Mouse (Mus musculus): ENCODE results near the gene Gal3st4. TPM values are rescaled to one million over a fixed set of nuclear protein-coding genes. Genes with fewer than 3 reads are reported as not detected.

The Gal3st4 gene
- 1 to 10 TPM; 3.2 to 3.7 TPM for total RNA-seq (2021)

DNA sequence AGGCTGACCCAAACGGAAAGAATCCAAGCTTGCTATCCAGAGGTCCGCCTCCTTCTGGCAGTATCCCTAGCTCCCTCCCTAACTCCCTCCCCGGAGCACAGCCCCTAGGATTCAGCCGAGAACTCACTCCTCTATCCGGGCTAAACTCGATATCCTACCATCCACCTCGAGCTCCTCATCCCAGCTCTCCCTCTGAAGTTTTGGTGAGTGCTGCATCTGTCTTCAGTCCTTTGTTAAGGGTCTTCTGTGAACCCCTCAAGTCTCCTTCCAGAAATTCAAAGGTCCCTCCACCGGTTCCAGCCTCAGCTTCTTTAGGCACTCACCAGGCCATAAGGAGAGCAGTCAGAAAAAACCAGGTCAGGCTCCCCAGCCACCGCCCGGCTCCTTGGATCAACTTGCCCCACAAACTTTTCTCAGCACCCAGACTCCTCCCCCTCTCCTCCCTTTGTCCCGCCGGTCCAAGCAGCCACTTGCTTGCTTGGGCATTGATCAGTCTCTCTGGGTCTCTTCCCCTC, at the start of gene Gal3st4:
Gene Gal3st4 (minus strand): TSS at position 432 of the 515 bp plus-strand sequence.
- no peak for DNase-seq

DNA sequence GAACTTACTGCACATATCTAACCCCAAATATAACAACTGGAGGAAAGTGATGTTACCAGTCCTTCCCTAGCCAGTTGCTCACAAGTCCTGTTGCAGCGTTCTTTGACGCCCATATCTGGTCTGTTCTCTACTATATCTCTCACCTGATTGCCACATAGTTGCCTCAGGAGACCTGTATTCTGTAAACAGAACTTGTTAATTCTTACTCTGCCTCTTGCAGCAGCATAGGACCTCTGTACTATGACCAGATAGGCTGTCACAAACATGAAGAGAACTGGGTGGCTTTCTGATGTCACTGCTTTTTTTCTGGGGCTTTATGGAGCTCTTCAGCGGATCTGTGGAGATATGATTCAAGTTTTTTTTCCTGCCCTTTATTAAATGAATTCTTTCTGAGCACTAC, 40.2 kb upstream of the Gal3st4 start:
- no peak for DNase-seq

DNA sequence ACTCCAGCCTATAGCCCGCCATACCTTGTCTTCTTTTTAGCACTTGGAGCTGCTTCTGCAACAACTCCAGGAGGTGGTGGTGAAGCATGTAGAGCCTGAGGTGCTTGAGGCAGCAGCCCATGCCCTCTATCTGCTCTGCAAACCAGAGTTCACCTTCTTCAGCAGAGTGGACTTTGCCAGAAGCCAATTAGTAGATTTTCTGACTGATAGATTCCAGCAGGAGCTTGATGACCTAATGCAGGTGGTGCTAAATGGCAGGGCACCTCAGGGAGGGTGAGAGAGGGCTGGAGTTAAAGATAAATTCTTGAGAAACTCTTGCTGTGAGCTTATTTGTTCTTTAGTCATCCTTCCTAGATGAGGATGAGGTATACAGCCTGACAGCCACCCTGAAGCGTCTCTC, 27.0 kb upstream of the Gal3st4 start:
- no peak for DNase-seq

DNA sequence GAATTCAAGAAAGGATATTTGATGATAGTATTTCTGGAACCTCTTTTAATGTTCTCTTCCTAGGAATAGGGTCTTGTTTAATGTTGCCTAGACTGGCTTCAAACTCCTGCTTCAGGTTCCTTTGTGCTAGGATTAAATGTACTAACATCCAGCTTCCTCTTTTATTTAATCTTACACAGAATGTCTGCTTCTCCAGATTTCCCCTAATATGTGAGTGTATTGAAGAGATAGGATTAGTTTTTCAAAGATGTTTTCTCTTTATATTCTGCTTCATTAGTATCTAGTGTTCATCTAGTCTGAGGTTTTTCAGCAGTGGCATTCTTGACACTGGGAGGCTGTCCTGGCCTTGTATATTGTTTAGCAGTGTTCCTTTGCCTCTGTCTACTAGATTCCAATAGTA, 21.5 kb upstream of the Gal3st4 start:
- no peak for DNase-seq

DNA sequence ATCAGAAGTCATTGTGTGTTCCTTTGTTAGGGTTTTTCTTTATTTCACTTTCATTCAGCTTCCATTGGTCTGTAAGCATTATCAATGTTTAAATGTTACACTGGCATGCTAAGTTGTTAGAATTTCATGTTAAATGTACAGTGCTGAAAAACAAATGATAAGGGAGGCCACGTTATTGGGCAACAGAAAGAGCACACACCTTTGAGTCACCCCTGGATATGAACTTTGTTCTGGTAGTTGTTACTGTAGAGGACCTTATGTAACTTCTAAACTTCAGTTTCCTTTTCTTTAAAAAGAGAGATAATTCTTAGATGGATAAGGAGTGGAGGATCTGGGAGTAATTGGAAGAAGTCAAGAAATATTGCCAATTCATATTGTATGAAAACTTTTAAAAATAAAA, 19.0 kb upstream of the Gal3st4 start:
- no peak for DNase-seq

DNA sequence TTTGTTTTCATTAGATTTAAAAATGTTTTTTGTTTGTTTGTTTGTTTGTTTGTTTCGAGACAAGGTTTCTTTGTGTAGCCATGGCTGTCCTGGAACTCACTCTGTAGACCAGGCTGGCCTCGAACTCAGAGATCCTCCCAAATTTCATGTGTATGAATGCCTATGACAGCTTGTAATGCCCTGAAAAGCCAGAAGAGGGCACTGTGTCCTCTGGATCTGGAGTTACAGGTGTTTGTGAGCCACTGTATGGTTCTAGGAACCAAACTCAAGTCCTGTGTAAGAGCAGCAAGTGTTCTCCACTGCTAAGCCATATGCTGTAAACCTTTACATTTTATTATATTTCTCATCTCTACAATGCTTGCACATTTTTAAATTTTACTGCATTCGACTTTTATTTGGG, 15.2 kb upstream of the Gal3st4 start:
- DNase-seq = no peak

DNA sequence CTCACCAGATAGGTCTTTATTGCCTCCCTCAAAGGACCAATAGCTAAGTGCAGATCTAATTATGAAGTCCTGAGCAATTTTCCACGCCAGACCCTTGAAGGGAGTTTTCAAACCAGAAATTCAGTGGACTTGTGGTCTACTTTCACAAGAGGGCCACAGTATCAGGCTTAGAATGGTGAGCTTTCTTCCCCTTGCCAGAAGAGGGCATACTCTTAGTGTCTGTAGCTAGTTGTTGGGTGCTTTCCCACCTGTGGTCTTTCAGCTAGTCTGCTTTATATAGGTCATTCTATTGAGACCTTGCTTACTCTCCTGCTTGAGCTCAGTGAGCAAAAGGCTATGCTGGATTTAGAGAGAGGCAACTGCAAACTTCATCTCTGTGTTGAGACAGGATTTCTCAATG, 10.9 kb upstream of the Gal3st4 start:
- DNase-seq = no peak

DNA sequence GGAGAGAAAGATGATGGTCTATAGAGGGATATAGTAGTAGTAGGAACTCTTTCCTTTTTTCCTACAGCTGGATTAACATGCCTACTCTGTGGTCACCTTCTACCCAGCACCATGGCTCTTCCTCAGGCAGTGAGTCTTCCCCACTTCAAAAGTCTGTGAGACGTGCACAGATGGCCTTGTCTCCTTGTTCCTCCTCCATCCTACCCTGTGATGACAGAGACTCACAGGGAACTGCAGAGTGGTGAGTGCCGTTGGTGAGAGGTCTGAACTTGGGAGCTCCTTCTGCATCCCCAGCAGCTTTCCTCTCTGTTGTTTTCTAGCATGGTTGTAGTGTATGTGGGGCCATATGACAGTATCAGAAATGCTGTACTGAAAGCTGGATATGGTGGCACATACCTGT, 9.2 kb upstream of the Gal3st4 start:
- no peak for DNase-seq

DNA sequence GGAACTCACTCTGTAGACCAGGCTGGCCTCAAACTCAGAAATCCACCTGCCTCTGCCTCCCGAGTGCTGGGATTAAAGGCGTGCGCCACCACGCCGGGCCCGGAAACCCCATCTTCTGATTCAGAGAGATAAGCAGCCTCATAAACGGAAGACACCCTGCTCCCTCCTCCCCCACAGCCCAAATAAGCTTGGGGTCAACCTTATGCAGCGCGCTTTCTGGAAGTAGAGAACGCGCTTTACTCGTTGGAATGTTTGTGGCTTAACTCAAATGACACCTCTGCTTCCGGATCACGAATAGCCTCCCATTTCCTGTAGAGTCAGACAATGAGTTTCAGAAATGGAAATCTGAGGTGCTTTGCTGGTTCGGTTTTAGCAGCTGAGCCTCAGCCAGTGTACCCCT, 8.2 kb upstream of the Gal3st4 start:
- no peak for DNase-seq

DNA sequence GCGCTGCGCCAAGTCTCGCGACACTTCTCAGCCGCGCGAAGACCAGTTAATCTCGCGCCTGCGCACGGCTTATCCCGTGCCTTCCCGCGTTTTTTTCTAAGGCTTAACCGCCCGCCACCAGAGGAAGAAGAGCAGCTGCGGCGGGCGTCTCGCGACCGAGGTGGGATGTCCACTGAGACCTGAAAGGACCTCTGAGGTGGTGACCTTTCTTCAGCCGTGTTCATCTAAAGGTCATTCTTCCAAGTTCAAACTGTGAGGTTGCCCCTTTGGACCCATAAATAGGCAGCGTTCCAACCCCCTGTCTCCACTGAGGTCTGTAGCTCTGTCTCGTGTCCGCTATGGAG, 7.8 kb upstream of the Gal3st4 start:
- no peak for DNase-seq

DNA sequence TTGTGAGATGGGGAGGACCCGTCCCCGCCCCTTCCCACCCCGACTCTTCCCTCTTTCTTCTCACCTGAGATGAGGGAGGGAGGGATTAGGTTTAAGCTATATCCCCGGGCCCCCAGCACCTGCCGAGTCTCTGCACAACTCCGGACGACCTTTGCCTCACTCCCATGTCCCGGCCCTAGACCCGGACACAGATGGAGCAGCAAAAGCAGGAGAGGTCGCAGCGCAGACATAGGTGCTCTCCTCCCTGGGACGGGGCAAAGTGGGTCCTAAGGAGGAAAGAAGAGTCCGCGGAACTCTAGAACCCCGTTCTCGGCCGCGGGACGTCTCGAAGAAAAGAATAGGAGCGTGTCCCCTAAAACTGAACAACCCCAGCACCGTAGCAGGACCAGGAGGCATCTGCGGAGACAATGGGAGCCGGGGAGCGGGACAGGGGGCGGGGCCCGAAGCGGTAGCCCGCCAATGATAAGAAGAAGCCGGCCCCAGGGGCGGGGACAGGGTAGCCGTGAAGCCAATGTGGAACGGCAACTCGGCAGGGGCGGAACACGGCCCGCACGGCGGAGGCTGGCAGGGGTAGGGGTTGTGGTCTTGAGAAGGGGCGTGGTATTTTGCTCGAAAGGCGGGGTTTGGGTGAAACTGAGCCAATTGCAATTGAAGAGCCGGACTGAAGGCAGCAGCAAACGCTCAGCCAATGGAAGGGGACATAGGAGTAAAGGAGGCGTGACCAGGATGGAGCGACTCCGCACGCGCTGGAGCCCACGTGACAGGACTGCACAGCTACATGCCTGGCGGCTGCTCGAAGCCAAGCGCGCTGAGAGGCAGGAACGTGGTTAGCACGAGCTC, 7.2 kb upstream of the Gal3st4 start, which contains the start of the genes Gm43720, Gpc2 and Stag3:
Gene Gm43720 (minus strand): TSS at position 374 of the 840 bp plus-strand sequence.
Gene Gpc2 (minus strand): TSS at position 421 of the 840 bp plus-strand sequence.
Gene Stag3 (plus strand): TSS at position 656 of the 840 bp plus-strand sequence.
- DNase-seq = peak; percentile 78 to 84

DNA sequence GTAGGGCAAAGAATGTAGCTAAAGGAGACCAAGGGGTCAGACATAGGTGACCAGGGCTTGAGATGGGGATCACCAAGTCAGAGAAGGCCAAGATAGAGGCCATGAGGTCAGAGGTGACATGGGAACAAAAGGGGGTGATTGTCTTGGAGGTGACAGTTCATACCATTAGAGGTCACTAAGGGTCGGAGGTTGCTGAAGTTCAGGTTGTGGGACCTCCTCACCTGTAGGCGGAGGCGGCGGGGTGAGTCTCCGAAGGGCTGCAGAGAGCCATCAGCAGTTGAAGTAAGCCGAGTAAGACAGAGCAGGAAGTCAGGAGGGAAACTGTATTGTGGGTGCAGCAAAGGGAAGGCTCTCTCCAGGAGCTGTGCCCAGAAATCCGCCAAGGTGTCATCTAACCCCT, 5.4 kb upstream of the Gal3st4 start:
- no peak for DNase-seq

DNA sequence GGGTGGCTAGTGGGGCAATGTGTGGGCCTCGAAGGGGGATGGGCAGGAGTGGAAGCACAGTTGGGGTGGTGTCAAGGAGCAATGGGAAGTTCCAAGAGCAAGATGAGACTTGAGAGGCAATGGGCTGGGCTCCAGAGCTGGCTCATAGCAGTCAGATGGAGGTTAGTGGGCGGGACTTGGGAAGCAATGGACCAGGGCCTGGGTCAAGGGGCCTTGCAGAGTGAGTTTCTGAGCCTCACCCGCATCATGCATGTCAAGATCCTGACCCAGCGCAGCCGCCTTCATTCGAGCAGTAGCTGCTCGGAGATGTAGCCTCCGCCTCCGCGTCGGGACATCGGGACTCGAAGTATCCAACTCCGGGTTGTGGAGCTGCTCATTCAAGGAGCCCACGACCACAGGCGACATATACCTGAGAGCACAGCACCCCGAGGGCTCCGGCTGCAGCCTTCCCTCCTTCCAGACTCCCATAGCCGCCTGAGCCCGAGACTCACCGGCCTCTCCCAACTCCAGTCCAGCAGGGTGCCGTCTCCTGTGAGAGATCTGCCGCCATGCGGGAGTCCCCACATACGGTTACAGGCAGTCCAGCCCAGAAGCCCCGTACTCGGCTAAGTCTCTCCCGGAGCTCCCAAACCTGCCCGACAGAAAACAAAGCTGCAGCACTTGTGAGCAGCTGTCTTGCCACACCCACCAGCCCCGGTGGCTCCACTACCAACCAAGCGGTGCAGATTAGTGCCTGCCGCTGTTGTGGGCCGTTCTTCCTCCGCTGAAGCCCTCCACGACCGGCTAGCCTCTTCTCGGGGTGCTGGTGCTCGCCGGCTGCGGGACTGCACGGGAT, 2.8 kb upstream of the Gal3st4 start:
- no peak for DNase-seq

DNA sequence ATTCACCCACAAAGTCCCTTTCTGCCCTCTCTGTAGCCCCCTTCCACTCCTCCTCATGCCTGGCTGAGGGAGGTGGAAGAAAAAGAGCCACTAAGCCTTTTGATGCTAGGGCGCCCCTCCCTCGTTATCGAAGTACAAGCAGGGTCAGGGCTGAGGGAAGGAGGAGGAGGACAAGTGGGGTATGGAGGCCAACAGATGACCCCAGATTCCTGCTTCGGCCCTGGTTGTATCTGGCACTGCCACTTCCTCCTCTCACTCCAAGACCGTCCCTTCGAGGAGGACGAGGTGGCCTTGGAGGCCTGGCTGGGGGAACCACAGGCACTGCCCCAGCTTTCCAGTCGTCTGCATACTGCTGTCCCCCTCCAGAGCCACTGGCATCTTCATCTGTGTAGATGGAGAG, 1.5 kb upstream of the Gal3st4 start:
- no peak for DNase-seq

DNA sequence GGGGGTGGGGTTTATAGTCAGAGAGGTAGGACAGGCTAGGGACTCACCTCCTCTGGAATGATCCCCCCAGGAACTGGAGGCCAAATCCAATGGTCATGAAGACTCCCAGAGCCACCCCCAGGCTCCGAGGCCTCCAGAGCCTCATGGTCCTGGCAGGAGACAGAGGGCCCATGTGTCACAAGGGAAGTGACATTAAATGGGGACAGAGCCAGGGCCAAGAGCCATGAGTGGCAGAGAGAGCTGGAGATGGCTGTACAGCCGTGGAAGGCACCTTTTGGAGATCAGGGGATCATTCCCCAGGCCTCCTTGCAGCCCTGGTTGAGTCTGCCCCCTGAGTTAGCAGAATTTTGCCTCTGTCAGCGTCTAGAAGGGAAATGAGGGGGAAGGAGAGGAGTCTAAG, 1.4 kb downstream of the Gal3st4 start:
- DNase-seq = no peak

DNA sequence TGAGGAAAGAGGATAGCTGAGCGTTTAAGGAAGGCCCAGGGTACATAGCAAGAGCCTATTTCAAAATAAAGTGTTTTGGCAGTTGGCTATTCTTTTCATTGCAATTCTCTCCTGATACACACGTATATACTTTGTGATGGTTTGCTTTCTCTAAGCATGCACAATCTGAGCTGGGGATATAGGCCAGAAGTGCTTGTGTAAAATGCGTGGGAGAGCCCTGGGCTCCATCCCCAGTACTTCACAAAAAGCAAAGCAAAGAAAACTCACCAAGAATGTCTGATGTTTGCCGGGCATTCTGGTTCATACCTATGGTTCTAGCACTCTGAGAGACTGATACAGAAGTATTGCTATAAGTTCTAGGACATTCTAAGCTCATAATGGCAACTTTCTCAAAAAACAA, 3.7 kb downstream of the Gal3st4 start:
- DNase-seq = no peak

DNA sequence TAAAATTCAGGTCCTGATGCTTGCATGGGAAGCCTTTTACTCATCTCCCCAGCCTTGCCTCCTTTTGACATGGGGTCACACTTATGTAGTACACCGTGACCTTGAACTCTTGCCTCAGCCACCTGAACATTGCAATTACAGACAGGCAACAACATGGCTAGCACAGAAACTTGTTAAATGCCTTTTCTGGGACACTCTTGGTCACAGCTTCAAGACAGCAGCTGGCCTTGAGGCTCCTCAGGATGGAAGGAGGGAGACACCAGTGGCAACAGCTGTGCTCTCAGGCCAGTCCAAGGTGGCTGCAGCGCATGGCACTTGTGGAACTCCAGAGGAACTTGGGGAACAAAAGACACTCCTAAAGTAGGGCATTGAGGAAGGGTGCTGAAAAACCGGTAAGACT, 5.5 kb downstream of the Gal3st4 start:
- DNase-seq = no peak

DNA sequence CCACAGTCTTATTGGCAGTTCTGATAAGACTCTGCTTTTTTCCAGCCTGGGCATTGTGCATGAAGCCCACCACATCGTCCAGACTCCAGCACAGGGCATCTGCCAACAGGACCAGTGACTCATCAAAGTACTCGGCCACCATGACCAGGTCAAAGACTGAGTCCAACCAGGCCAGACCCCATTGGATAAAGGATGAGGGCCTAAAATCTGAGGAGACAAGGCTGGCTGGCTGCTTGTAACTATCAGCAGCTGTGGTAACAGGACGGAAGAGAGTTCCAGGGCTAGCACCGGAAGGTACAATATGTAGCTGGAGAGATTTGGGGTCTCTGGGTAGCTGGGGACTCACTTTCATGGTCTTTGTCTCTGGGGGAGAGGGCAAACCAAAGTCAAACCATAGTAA, 6.9 kb downstream of the Gal3st4 start:
- DNase-seq = no peak

DNA sequence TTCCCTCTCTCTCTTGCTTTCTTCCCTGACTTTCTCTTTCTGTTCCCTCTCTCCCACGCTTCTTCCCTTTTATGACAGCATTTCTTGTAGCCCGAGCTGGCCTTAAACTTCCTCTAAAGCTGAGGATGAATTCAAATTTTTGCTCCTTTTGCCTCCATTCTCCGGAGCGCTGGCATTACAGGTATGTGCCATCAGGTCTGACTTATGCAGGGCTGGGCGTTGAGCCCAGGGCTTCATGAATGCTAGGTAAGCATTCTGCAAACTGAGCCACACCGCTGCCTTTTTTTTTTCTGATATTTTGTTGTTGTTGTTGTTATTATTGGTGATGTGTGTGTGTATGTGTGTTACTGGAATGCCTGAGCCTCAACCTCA, 8.4 kb downstream of the Gal3st4 start:
- DNase-seq = no peak

DNA sequence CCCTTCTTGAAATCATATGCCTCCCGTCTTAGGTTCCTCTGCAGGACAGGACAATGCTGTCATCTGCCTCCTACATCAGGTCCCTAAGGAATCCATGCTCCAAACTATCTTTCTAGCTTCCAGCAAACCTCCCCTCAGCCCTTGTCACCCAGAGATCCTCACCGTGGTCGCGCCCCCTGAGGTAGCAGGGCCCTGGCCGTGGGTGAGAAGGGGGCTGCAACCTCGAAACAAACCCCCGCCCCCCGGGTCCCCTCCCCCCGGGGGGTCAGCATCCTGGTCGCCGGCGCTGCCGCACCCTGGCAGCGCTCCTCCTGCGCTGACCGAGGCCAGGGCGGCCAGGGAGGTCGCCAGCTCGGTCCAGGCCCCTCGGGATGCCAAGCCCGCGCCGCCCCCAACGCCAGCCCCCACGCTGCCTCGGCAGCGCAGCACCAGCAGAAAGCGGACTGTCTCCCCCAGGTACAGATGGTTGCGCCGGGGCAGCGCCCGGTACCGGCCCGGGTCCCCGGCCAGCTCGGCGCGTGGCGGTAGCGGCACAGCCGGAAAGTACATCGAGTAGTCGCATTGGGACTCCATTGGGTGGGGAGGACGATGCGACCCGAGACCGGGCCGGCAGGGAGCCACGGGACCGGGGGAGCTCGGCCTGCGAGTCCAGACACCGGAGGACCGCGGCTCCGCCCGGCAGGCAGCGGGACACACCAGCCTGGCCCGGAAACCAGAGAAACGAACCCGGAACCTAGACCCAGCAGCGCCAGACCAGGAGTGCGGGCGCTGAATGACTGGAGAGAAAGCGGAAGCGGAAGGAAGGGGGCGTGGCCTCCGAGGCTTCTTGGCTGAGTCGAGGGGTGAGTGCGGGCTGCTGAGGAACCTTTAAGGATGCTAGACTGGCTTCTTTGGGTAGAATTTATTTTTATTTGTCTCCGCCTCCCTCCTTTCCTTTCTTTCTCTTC, 9.1 kb downstream of the Gal3st4 start, which contains the start of gene BC037034:
Gene BC037034 (minus strand): TSS at position 774 of the 947 bp plus-strand sequence.
- peak; percentile 87 to 90 for DNase-seq

DNA sequence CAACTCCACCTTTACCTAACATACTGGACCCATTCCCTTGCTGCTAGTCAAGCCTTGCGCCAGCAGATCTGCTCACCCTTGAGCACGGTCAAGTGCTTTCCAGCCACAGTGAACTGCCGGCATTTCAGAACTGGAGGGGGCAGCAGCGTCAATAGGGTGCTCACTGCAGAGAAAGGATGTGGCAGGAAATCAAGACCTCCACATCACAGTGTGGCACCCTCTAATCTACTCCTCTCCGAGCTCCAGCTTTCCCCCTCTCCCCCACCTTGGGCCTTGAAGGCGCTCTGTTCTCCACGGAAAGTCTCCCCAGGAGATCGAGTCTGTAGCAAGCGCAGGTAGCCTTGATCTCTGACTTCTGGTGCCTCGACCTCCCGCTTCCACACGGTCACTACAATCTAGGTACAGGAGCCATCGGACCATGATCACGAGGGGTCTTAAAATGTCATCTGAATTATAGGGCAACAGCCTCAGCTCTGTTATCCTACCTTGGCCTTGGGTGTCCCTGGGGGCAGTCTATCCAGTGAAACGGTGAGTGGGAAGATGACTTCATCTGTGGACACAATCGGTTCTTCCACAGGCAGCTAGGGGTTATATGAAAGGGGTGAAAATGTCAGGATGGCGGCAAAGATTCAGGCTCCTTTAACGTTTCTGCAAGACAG, 9.9 kb downstream of the Gal3st4 start:
- DNase-seq = no peak

DNA sequence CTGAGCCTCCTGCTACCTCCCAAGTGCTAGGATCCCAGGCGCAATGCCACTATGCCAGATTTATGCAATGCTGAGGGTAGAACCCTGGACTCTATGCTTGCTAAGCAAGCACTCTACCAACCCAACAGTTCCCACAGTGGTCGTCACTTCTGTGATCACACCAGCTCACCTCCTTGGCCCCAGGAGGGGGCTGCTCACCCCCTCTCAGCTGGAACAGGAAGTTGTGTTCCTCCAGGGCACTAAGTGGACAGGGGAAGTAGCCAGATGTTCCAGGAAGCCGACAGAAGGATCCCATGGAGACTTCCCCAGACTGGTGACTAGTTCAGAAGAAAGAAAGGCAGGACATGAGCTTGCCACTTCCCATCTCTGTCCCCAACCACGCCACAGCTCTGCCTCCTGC, 10.6 kb downstream of the Gal3st4 start:
- DNase-seq = no peak
